Mouse (Mus musculus): Measurements from ENCODE around the gene Nkiras1. TPM values are rescaled to one million over a fixed set of nuclear protein-coding genes. Genes with fewer than 3 reads are reported as not detected.

The Nkiras1 gene
- polyA plus RNA-seq, 1 experiment: 1.3 TPM

- TF ChIP-seq GATA1 (IDR thresholded peaks at IDR 0.05; ENCODE audit: low read length): no peak
Measured at GRCm38 (mm10) chr14:18330789-18331692, 60.1 kb downstream of the Nkiras1 start.

- no peak for TF ChIP-seq GATA1 (IDR thresholded peaks at IDR 0.05; ENCODE audit: low read length)
Measured at GRCm38 (mm10) chr14:18331693-18332131, 60.8 kb downstream of the Nkiras1 start, which contains the start of gene Ube2e1. Ube2e1 (minus strand) TSS chr14:18331859.

Other genes starting within 250 kb of the Nkiras1 start
- 1.1 and 2.1 TPM in 2 replicates for gene Nr1d2, start 32.0 kb upstream of the Nkiras1 start, polyA plus RNA-seq (2012)
- 90.0 and 188 TPM in 2 replicates for gene Rpl15, start 255 bp downstream of the Nkiras1 start, polyA plus RNA-seq (2012)
- gene Ube2e1, start 60.7 kb downstream of the Nkiras1 start, polyA plus RNA-seq (2012): 58.5 and 72.3 TPM in 2 replicates